Mouse (Mus musculus) R1 (cell line): ENCODE measurements around the gene Cideb.

Experiments used
- DNase-seq: peaks from one replicate; pipeline ENCODE4 v3.0.0-alpha.2; 2018; ENCODE audit warnings: low read depth, low spot score

Cideb gene

DNA sequence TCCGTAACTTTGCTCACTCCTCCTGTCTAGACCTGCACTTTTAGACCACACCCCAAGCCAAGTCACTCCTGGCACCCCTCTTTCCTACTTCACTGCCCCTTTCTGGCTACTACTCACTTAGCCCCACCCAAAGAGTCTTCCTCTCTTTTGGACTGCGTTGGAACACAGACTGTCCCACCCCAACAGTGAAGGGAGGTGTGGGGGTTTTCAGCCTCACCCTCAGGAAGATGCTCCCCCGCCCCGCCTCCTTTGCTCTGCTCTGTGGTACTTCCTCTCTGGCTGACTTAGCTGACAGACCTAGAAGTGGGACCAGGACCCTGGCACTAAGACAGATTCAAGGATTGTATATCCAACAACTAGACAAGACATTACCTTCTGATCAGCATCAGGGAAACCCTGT is 7.4 kb upstream of the Cideb start, which contains the start of gene Ltb4r1:
Gene Ltb4r1, plus strand, starts transcription at position 267 of the 400 bp plus-strand sequence.
- no peak for DNase-seq

DNA sequence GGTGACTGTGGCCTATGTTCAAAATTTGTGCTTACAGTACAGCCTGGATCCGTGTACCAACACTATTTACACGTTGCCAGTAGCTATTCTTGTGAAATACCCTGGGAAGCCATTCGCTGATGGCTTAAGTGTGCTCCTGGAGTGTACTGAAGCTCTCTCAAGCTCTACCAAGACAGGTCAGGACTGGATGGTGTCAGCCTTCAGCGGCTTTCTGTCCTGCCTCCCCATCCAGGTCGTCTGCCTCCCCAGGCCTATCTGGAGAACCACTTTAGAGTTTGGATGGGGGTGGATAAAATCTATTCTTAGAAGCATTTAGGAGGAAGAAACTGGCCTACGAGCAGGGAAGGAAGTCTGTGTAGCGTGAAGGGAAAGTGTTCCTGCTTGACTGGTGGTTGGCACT is 4.9 kb upstream of the Cideb start:
- no peak for DNase-seq

DNA sequence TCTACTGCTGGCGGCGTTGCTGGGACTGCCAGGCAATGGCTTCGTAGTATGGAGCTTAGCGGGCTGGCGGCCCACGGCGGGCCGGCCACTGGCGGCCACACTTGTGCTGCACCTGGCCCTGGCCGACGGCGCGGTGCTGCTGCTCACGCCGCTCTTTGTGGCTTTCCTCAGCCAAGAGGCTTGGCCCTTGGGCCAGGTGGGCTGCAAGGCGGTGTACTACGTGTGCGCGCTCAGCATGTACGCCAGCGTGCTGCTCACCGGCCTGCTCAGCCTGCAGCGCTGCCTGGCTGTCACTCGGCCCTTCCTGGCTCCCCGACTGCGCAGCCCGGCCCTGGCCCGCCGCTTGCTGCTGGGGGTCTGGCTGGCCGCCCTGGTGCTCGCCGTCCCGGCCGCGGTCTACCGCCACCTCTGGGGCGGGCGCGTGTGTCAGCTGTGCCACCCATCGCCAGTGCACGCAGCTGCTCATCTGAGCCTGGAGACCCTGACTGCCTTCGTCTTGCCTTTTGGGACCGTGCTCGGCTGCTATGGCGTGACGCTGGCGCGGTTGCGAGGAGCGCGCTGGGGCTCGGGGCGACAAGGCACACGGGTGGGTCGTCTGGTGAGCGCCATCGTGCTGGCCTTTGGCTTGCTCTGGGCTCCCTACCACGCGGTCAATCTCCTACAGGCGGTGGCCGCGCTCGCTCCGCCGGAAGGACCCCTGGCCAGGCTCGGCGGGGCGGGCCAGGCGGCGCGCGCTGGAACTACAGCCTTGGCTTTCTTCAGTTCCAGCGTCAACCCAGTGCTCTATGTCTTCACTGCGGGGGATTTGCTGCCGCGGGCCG is 4.0 kb upstream of the Cideb start:
- peak; percentile 66 for DNase-seq

DNA sequence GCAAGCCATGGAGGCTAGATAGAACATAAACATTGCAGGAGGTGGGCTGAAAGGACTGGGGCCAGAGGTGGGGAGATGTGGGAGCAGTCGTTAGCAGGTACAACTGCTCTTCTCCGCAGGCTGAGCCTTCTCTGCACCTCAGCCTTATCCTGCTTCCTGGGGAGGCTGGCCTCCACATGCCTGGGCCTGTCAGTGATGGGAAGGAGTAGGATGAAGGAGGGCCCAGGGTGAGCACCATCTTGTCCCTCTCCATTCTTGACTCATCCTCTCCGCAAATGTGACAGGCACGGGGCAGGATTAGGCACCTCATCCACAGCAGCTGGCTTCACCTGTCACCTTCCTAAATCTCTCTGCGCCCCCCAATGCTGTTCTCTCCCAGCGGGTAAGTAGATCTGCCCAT is 2.9 kb upstream of the Cideb start, which contains the start of gene Ltb4r2:
Gene Ltb4r2, plus strand, starts transcription at position 266 of the 400 bp plus-strand sequence.
- no peak for DNase-seq

DNA sequence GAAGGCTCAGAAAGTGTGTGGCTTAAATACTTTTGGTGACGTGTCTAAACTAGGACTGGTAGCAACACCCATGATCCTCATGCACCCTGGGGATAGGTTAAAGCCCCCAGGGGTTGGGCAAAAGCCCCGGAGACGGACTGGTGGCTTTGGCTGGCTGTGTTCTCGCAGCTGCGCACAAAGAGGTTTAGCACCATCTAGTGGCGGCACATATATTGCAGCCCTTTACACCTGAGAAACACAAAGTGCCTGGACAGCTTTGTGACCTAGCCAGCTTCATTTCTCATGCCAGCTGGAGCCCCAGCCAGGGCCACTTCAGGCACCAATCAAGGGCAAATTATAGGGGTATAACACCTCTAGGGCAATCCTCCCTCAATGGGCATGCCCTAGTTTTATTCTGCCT is 1.9 kb upstream of the Cideb start:
- DNase-seq, result peak; percentile 84

DNA sequence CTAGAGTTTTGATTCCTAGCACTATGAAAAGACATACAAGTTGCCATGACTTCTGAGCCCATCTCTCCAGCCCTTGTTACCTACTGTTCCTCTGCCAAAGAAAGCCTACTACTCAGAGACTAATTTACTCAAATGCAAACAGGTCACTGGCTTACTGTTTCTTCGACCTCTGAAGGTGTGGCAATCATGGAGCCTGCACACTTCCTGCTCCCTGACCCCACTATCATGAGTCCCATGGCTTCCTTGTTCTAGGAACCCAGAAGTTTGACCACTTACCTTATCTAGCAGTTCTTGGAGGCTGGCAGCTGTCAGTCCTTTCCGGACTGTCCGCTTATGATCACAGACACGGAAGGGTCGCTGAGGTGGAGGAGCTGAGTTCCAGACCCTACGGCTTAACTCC is 692 bp downstream of the Cideb start:
- DNase-seq, result no peak

DNA sequence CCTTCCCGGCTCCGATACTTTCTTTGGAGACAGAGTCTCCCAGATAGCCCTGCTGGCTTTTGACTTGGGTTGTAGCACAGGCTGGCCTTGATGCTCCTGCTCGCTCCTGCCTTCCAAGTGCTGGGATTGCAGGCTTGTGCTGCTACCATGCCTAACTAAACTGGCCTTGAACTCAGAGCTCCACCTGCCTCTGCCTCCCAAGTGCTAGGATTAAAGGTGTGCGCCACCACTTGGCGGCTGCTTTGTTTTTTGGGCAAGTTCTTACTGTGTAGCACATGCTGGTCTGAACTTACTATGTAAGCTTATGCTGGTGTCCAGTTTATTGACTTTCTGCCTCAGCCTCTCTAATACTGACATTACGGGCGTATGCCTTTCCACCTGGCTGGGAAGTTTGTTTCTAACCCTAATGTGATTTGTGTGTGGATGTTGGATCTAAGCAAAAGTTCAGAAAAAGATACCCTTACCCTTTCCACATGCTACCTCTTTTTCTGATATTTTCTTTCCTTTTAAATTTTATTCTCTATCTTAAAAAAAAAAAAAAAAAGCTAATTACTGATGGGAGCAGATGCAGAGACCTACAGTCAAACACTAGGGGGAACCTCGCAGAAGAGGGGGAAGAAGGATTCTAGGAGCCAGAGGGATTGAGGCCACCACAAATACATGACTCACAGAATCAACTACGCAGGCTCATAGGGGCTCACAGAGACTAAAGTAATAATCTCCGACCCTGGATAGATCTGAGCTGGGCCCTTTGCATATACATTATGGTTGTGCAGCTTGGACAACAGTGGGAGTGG is 11.0 kb downstream of the Cideb start:
- DNase-seq, result peak; percentile 40

DNA sequence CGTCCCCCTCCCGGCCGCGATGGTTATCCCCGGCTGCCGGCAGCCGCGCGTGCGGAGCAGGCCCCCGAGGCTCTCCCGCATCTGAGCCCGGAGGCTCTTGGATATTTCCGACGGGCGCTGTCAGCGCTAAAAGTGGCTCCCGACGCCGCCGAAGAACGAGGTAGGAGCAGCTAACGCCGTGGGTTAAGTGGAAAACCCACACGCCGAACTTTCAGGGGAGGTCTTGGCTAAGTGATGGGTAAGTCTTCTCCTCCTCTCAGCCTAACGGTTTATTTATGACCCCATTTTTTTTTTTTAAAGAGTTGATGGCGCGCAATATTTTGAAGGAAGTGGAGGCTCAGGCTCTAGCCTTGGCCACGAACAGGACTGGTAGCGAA is 12.4 kb downstream of the Cideb start:
- DNase-seq, result no peak

DNA sequence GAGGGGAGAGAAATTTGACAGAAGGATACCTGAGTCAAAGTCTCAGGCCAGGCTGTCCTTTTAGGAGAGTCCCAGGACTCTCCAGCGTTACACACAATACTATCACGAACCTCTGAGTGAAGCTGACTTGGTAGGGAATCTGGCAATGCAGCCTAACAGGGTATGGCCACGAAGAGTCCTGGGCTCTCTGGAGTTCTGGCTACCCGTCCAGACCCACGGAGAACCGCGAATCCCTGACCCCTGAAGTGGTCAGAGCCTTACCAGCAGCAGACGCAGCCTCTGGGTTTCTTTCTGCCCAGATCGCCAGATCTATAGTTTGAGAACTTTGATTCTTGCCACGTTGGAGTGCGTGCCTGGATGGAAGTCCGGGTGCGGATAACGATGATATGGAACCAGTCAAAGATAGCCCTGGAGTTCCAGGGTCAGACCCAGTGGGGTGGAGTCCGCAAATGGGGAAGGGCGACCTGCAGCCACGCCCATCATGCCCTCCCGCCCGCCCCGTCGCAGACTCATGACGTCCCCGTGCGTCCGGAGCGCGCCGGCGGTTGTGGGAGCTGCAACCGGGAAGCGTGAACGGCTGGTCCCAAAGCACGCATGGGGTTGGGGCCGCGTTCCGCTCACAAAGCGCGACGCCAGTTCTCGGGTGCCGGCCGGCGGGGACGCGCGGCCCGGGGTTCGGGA is 12.9 kb downstream of the Cideb start, which contains the start of the genes Dhrs1 and Nop9:
Gene Dhrs1, minus strand, starts transcription at position 511 of the 681 bp plus-strand sequence.
Gene Nop9, plus strand, starts transcription at position 514 of the 681 bp plus-strand sequence.
- DNase-seq, result peak; percentile 90

DNA sequence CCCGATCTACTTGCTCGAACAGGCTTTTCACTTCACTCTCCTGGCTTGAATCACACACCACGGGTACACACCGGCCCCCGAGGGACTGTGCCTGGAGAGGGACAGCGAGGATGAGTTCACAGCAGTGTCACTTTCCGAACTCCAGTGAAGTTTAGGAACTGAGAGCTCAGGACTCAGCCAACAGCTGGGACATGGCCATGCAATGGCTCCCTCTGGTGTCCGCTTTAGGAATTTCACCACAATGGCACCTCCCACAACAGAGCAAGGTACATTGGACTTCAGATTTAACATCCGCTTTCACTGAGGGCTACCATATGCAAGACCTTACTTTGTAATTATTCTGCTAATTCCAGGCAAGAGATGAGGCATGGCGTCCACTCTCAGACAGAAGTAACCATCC is 14.5 kb downstream of the Cideb start:
- DNase-seq, result peak; percentile 82

DNA sequence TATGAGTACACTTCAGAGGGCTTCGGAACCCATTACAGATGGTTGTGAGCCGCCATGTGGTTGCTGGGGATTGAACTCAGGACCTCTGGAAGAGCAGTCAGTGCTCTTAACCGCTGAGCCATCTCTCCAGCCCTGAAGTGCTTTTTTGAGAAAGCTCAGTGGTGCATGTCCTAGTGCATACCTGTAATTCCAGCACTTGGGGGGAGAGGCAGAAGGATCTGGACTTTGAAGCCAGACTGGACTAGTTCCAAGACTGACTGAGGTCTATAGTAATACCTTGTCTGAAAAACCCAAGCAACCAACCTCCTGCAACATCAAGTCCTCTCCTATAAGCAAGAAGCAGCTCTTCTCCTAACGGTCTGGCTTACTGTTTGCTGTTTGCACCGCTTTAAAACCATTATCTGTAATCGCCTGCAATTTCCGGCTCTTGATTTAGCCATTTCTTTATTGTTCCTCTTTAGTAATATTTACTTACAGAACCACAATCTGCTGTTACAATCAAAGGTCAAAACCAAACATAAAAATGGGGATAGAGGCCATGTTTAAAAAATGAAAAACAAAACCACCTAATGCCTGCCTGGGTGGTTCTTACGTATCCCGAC is 21.1 kb downstream of the Cideb start:
- DNase-seq, result no peak

DNA sequence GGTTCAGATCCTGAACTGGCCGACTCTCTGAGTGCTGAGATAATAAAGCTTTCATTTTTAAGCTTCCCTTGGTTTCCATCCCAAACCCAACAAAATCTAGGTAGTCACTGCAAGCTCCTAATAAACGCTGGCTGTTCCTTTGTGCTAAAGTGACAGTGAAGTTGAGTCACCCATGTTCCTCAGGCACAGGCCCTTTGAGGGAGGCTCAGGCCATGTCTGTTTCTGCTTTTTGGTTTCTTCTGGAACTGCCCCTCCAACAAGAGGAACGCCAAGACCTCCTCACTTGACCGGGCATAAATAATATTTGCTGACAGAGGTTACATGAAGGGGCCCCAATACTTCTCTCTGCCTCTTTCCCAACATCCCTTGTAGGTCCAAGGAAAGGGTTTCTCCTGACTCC is 22.5 kb downstream of the Cideb start:
- DNase-seq, result no peak

DNA sequence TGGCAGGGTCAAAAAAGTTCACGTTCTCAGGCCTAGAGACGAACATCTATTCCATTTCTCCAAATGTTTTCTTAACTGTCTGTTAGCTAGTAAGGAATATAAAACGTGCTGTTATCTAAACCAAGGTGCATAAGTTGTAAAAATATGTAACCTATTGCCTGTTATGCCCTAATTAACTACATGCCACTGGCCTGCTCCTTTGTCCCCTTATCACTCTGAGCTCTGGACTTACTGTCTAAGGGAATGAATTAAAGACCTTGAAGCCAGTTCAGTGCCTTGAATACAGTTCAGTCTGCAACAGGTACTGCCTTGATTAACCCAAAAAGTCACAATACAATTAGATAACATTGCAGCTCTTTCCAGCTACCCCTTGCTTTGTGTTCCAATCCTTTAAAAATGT is 22.9 kb downstream of the Cideb start:
- no peak for DNase-seq

DNA sequence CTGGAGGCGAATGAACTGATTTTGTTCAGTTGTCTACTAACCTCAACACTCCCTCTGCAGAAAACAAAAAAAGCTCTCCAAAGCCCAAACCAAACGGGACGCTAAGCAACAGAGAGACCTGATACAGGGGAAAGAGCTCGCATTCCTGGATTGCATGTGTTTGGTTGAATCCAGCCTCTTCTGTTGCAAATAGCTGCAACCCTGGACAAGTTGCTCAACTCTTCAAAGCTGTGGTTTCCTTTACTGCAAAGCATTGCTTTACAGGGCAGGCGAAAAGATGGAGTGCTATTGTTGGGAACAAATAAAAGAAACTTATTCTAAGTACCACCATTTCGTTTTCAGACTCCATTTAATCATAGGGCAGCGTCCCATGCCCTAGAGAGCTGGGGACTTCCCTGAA is 23.4 kb downstream of the Cideb start:
- no peak for DNase-seq

DNA sequence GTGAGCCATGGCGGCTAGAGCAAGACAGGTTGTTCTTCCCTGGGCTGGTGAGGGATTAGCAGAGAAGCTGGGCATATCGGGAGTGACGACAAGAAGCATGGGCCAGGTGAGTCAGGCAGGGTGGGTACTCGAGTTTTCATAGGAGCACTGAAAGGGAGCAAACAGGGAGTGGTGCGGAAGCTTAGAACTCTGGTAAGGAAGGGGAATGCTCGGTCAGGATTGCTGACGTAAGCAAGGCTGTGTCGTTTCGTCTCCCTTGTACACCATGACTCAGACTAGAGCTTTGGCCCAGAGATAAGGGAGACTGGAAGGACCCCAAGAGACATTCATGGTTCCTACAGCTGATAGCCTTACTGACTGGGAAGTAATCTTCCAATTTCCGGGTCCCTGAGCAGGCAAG is 24.4 kb downstream of the Cideb start:
- DNase-seq, result no peak

DNA sequence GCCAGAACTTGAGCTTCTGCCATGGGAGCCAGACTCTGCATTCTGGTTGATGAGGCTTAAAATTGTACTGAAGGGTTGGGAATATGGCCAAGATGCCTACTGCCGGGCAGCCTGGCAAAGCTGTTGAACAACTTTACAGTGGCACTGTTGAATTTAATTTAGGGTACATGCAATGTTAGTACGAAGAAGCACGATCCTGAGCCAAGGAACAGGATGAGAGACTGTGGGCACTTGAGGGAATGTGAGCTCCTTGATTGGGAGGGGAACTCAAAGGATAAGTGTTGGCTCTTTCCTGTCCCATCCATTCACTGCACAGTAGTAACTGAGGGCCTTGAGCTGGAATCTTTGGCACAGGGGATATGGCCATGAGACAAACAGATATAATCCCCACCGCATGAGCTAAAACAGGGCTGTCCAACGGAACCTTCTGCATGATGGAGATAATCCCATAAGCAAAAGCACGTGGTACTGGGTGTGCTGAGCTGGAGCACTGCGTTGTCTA is 27.7 kb downstream of the Cideb start:
- DNase-seq, result no peak

DNA sequence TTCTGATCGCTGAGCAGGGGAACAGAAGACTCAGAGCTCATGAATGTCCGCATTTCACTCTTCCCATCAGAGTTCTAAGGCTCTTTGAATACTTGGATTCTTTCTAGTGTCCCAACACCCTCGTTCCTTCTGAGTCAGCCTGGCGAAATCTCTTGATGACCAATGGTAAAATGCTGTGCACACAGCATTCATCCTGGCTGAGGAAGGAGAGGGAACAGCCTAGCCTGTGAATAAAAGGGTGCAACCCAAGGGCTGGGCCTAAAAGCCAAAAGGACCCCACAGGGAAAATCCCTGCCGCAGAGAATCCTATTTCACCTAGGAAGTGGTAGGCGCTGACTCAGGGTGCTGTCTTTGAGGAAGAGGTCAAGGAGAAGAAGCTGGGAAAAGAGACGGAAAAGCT is 28.1 kb downstream of the Cideb start:
- DNase-seq, result no peak

DNA sequence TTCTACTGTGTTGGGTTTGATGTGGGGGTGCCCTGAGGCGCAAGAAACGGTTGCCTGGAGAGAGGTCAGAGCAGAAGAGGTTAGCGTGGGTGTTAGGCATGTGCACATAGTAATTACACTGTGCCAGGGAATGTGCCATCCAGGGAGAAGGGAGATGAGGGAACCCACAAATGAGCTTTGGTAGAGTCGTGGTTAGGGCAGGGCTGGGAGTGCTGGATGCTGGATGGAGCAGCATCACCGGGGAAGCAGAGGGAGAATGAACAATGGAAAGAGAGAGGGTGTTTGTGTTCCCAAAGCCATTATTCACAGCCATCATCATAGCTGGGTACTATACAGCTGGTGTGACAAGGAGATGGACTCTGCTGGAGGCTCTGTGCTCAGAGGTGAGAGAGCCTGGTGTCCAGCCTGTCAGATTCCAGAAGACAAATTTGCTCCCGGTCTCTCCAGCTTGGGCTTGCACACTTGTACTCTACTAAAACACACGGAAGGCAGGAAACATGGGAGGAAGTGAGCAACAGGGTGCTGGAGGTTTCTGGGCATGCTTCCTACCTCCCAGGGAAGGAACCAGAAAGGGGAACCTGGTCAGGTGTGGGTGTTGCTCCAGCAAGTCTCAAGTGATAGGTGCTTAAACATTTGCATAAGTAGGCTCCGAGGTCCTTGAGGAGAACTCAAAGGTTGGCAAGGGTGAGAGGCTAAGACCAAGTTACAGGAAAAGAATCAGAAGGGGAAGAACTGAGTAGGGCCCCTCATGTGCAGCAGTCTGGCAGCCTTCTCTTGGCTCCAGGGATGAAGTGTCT is 30.2 kb downstream of the Cideb start:
- DNase-seq, result no peak

DNA sequence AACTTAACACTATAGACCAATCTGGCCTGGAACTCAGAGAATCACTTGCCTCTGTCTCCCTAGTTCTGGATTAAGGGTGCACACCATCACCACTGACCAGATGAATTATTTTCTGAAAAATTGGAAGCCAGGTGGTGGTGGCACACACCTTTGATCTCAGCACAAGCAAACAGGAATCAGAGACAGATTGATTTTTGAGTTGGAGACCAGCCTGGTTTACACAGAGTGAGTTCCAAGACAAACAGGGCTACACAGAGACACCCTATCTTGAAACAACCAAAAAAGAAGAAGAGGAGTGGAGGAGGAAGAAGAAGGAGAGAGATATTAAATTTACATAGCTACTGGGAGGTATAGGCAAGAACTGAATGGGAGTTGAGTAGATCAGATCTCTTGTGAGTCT is 32.0 kb downstream of the Cideb start:
- no peak for DNase-seq

DNA sequence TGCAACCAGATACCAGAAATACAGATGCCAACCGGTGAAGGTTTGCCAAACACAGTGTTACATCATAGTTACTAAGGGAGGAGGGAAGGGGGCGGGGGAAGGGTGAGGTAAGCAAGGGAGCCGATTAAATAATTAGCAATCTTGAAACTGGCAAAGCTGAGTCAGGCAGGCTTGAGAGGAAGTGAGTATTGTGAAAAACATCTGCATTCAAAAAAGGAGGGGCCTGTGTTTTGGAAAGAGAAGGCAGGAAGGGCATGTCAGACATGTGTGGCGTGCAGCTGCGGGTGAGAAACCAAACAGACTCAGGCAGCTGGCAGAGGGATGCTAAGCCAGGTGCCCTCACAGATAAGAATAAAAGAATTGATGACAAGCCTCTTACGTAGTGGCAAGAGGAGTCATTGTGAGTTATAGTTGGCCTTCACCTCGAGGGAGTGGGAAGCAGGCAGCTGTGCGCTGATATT is 33.8 kb downstream of the Cideb start:
- DNase-seq, result no peak

DNA sequence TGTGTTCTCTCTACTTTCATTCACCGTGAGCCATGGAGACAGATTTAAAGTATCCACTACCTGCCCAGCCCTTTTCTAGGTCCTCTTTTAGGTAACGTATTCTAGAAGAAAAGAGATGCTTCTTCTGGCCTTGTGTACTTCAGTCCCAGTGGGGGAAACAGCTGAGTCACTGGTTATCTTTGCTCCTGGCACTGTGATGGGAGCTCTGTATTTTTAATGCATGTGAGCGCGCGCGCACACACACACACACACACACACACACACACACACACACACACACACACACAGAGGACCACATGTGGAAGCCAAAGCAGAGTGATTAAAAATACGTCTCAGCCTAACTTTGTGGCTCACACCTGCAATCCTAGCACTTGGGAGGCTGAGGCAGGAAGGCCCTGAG is 34.8 kb downstream of the Cideb start:
- no peak for DNase-seq
